Mouse (Mus musculus): ENCODE data around the gene Slc25a25. TPM values are rescaled to one million over a fixed set of nuclear protein-coding genes. Genes with fewer than 3 reads are reported as not detected.

The Slc25a25 gene
- total and polyA plus RNA-seq, 3 experiments: 6.6 to 10.0 (median 9.8) TPM

DNA sequence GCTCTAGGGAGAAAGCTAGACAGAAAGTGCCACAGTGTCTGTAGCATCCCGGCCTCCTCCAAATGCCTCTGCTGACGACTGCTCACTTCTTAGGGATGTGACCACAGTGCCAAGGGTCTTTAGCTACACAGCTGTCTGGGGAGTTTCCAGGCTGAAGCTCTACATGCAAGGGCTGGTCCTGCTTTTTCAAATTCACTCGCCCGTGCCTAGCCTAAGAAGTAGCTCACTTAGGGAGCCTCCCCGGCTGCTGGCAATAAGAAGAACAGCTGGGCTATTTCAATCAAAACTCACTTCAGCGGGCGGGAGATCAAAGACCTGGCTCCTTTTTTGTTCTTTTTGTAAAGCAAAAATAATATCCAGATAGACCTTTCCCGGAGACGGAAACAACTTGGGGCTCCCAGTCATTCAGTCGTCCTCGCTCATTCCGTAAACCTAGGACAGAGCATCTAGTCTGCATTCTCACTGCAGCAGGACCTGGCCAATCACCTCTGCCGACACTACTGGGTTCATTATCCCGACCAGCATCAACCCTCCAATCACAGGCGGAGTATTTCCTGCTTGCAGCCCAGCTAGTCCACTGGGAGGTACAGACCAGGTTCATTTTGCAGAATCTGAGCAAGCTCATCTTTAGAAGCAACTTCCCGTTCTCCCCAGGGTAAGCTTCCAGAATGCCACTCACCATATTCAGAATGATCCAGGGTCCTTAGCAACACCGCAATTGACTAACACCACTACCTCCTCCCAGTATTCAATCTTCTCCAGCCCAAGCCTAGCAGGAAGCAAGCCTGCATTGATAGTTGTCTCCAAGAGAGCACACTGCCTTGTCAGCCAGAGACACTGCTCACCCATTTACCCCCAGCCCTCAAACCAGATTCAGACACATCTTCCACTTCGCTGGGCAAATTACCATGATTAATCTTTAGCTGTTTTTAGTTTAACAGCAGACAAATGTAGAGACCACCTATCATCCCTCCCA, 20.3 kb downstream of the Slc25a25 start:
- H3K9ac ChIP-seq (ENCODE audit: insufficient read depth, low read depth): no peak overlapping the region
- no peak overlapping the region for H3K4me2 ChIP-seq (ENCODE audit: insufficient read depth, low read depth, poor library complexity, severe bottlenecking)
- TF ChIP-seq RAD21 (IDR thresholded peaks at IDR 0.05; ENCODE audit: low read depth, low read length) (no peak), MYC (IDR thresholded peaks at IDR 0.05; ENCODE audit: low read depth, low read length) (no peak), KAT2A (IDR thresholded peaks at IDR 0.05; ENCODE audit: insufficient replicate concordance, low read length) (no peak), PAX5 (IDR thresholded peaks at IDR 0.05; ENCODE audit: low read length) (no peak), ZMIZ1 (IDR thresholded peaks at IDR 0.05; ENCODE audit: low read depth, low read length) (no peak), ZKSCAN1 (IDR thresholded peaks at IDR 0.05; ENCODE audit: borderline replicate concordance, low read depth, low read length) (no peak), BHLHE40 (IDR thresholded peaks at IDR 0.05; ENCODE audit: low read depth, low read length) (no peak), E2F4 (IDR thresholded peaks at IDR 0.05; ENCODE audit: insufficient replicate concordance, low read depth, low read length) (no peak)
- peaks cover 1% of the 10 kb centered on the region; the same call in 1 of the 2 replicates for H3K79me2 ChIP-seq (replicated peaks; ENCODE audit: control insufficient read depth, extremely low read depth, insufficient read depth, poor library complexity, severe bottlenecking)
- H3K9me3 ChIP-seq (replicated peaks; ENCODE audit: low read length): no peaks in the 10 kb centered on the region
- no peak for DNase-seq (ENCODE audit: extremely low read depth)
- in situ Hi-C loops (cut with MboI; ENCODE audit: low pct_ligation_motif_present, low pct_unique_long_range_greater_than_20kb, low sequenced_read_pairs) (no loop called here), dilution Hi-C loops (cut with MboI; ENCODE audit: extremely low pct_ligation_motif_present, extremely low pct_unique_long_range_greater_than_20kb, low sequenced_read_pairs) (no loop called here)
- no peak overlapping the region for H3K4me3 ChIP-seq (replicated peaks in 1 of 3; ENCODE audit: low read depth in 2 of 3, low read length in 2 of 3, poor library complexity in 1 of 3)
- H3K27ac ChIP-seq (ENCODE audit: insufficient read depth, low read depth): no peak overlapping the region
- H3K36me3 ChIP-seq (replicated peaks in 1 of 2; ENCODE audit: control insufficient read depth in 1 of 2, insufficient read depth in 1 of 2, low read length in 1 of 2): peaks cover 0 to 22% of the 10 kb centered on the region in 2 experiments
- H3K27me3 ChIP-seq (replicated peaks): no peaks in the 10 kb centered on the region
- H3K4me1 ChIP-seq (ENCODE audit: control insufficient read depth in 1 of 2, insufficient read depth in 2 of 2): peaks cover 0 to 5% of the 10 kb centered on the region in 2 experiments; a peak in 1 of 4 replicates

GRCm38 (mm10) chr2:32429215-32429891, 21.9 kb downstream of the Slc25a25 start:
- no peak for TF ChIP-seq POLR2A (IDR thresholded peaks at IDR 0.05; ENCODE audit: low read depth, low read length)
- no peak for TF ChIP-seq ZNF384 (IDR thresholded peaks at IDR 0.05; ENCODE audit: low read depth, low read length)
- no peak for TF ChIP-seq ZKSCAN1 (IDR thresholded peaks at IDR 0.05; ENCODE audit: borderline replicate concordance, low read depth, low read length)
- no peak for TF ChIP-seq MAFK (IDR thresholded peaks at IDR 0.05; ENCODE audit: insufficient replicate concordance, low read length)
- TF ChIP-seq MXI1 (IDR thresholded peaks at IDR 0.05; ENCODE audit: low read depth, low read length): no peak
- TF ChIP-seq IRF4 (IDR thresholded peaks at IDR 0.05; ENCODE audit: low read depth, low read length): no peak
- no peak for TF ChIP-seq USF2 (conservative IDR thresholded peaks at IDR 0.05; ENCODE audit: low read depth, low read length)
- TF ChIP-seq CHD2 (IDR thresholded peaks at IDR 0.05; ENCODE audit: low read length): no peak
- TF ChIP-seq MAZ (IDR thresholded peaks at IDR 0.05; ENCODE audit: low read depth, low read length): no peak
- TF ChIP-seq ELF1 (IDR thresholded peaks at IDR 0.05; ENCODE audit: low read depth, low read length): no peak
- TF ChIP-seq JUND (conservative IDR thresholded peaks at IDR 0.05; ENCODE audit: low read depth, low read length): no peak
- TF ChIP-seq MEF2A (IDR thresholded peaks at IDR 0.05; ENCODE audit: borderline replicate concordance, low read depth, low read length): no peak
- TF ChIP-seq NRF1 (IDR thresholded peaks at IDR 0.05; ENCODE audit: low read depth, low read length): no peak
- dilution Hi-C loops (cut with MboI; ENCODE audit: extremely low pct_ligation_motif_present, extremely low pct_unique_long_range_greater_than_20kb, low sequenced_read_pairs): no loop called here

More at GRCm38 (mm10) chr2:32429215-32429891, 21.9 kb downstream of the Slc25a25 start:
- in situ Hi-C loops (cut with MboI; ENCODE audit: low pct_ligation_motif_present, low pct_unique_long_range_greater_than_20kb, low sequenced_read_pairs): no loop called here
- H3K36me3 ChIP-seq (replicated peaks in 1 of 2; ENCODE audit: control insufficient read depth in 1 of 2, insufficient read depth in 1 of 2, low read length in 1 of 2): peaks cover 0 to 25% of the 10 kb centered on the region in 2 experiments
- H3K4me2 ChIP-seq (ENCODE audit: insufficient read depth, low read depth, poor library complexity, severe bottlenecking): no peak overlapping the region
- H3K4me1 ChIP-seq (ENCODE audit: control insufficient read depth in 1 of 2, insufficient read depth in 2 of 2): peaks cover 0 to 10% of the 10 kb centered on the region in 2 experiments; a peak in 1 of 4 replicates
- no peak overlapping the region for H3K4me3 ChIP-seq (replicated peaks in 1 of 3; ENCODE audit: low read depth in 2 of 3, low read length in 2 of 3, poor library complexity in 1 of 3)
- DNase-seq (ENCODE audit: extremely low read depth): no peak
- no peak overlapping the region for H3K9ac ChIP-seq (ENCODE audit: insufficient read depth, low read depth)
- H3K27ac ChIP-seq (ENCODE audit: insufficient read depth, low read depth): no peak overlapping the region
- no peaks in the 10 kb centered on the region for H3K79me2 ChIP-seq (replicated peaks; ENCODE audit: control insufficient read depth, extremely low read depth, insufficient read depth, poor library complexity, severe bottlenecking)
- H3K9me3 ChIP-seq (replicated peaks; ENCODE audit: low read length): no peaks in the 10 kb centered on the region
- H3K27me3 ChIP-seq (replicated peaks): no peaks in the 10 kb centered on the region
